Mouse (Mus musculus) myocyte (in vitro differentiated cells): ENCODE data around the gene Yaf2.

ENCODE experiments used
- CEBPB ChIP-seq: IDR thresholded peaks from 2 replicates; pipeline ENCODE4 v1.6.1; 2011; ENCODE audit warnings: mild to moderate bottlenecking, moderate library complexity; ENCODE audit not compliant: poor library complexity, insufficient read depth, severe bottlenecking
- E2F4 ChIP-seq: IDR thresholded peaks from one replicate; pipeline ENCODE4 v1.6.1; 2011; ENCODE audit warnings: mild to moderate bottlenecking, control low read depth, moderate library complexity; ENCODE audit not compliant: insufficient read depth
- MAX ChIP-seq: IDR thresholded peaks from one replicate; pipeline ENCODE4 v1.6.1; 2011; ENCODE audit warnings: low read depth, mild to moderate bottlenecking, control low read depth
- MYOD1 ChIP-seq, 3 experiments: IDR thresholded peaks; one replicate each; pipeline ENCODE4 v1.6.1; 2011; ENCODE audit warnings: control low read depth in 2 of 3, low read depth in 2 of 3, mild to moderate bottlenecking in 2 of 3, moderate library complexity in 1 of 3; ENCODE audit not compliant: insufficient read length in 2 of 3, control insufficient read depth in 1 of 3
- MYOG ChIP-seq, 3 experiments: IDR thresholded peaks; one replicate each; pipeline ENCODE4 v1.6.1; 2011; ENCODE audit warnings: control low read depth in 2 of 3, low read depth in 2 of 3, mild to moderate bottlenecking in 2 of 3; ENCODE audit not compliant: insufficient read length in 2 of 3, control insufficient read depth in 1 of 3, insufficient read depth in 1 of 3
- POLR2A ChIP-seq: IDR thresholded peaks from one replicate; pipeline ENCODE4 v1.6.1; 2011; ENCODE audit warnings: low read depth, mild to moderate bottlenecking, control low read depth, moderate library complexity; ENCODE audit not compliant: insufficient read length
- POLR2AphosphoS2 ChIP-seq: IDR thresholded peaks from one replicate; pipeline ENCODE4 v1.6.1; 2011; ENCODE audit warnings: low read depth, control low read depth; ENCODE audit not compliant: insufficient read length
- REST ChIP-seq: IDR thresholded peaks from one replicate; pipeline ENCODE4 v1.6.1; 2011; ENCODE audit warnings: mild to moderate bottlenecking, control low read depth, moderate library complexity; ENCODE audit not compliant: insufficient read depth, insufficient read length
- SRF ChIP-seq: IDR thresholded peaks from one replicate; pipeline ENCODE4 v1.6.1; 2011; ENCODE audit warnings: low read depth; ENCODE audit not compliant: control insufficient read depth, insufficient read length
- TCF12 ChIP-seq: IDR thresholded peaks from one replicate; pipeline ENCODE4 v1.6.1; 2011; ENCODE audit warnings: mild to moderate bottlenecking, control low read depth; ENCODE audit not compliant: poor library complexity, insufficient read depth, severe bottlenecking
- TCF3 ChIP-seq: IDR thresholded peaks from one replicate; pipeline ENCODE4 v1.6.1; 2011; ENCODE audit warnings: low read depth, control low read depth; ENCODE audit not compliant: insufficient read length
- USF1 ChIP-seq: IDR thresholded peaks from one replicate; pipeline ENCODE4 v1.6.1; 2011; ENCODE audit warnings: low read depth, mild to moderate bottlenecking, control low read depth, moderate library complexity

GRCm38 (mm10) chr15:93272948-93273347 lies 63.8 kb downstream of the Yaf2 start:
- TF ChIP-seq USF1 (no peak), MYOD1 (IDR thresholded peaks at IDR 0.05; ENCODE audit: control insufficient read depth in 1 of 3, insufficient read length in 2 of 3, low read depth in 2 of 3) (no peak), POLR2A (no peak), TCF12 (no peak), MYOG (IDR thresholded peaks at IDR 0.05; ENCODE audit: control insufficient read depth in 1 of 3, insufficient read depth in 1 of 3, insufficient read length in 2 of 3, low read depth in 2 of 3) (no peak), REST (no peak), MAX (no peak), E2F4 (no peak), POLR2AphosphoS2 (no peak), TCF3 (no peak), CEBPB (no peak), SRF (no peak)
